Mouse (Mus musculus) cortical plate, adult 2 months (tissue): ENCODE measurements around the gene Kif17. TPM values are rescaled to one million over a fixed set of nuclear protein-coding genes. Genes with fewer than 3 reads are reported as not detected.

Experiments used
- H3K27ac ChIP-seq: fragments of 200-500 bp; 2 replicates; pipeline ENCODE4 v1.5.1; 2012; ENCODE audit warnings: low read length, control low read depth, inconsistent platforms; ENCODE audit not compliant: insufficient read depth
- H3K4me1 ChIP-seq: fragments of 200-500 bp; 2 replicates; pipeline ENCODE4 v1.6.1; 2011; ENCODE audit warnings: low read length; ENCODE audit not compliant: control insufficient read depth, insufficient read depth
- H3K4me3 ChIP-seq: fragments of 200-500 bp; 2 replicates; pipeline ENCODE4 v1.5.1; 2011; ENCODE audit warnings: mild to moderate bottlenecking, low read length, control low read depth; ENCODE audit not compliant: insufficient read depth
- CTCF ChIP-seq: fragments of 200-500 bp; IDR thresholded peaks from 2 replicates; pipeline ENCODE4 v1.5.1; 2011; ENCODE audit warnings: mild to moderate bottlenecking, control low read depth, low read length; ENCODE audit not compliant: insufficient read depth; ENCODE audit errors: extremely low read depth
- POLR2A ChIP-seq: fragments of 200-500 bp; IDR thresholded peaks from 2 replicates; pipeline ENCODE4 v1.6.1; 2011; ENCODE audit warnings: mild to moderate bottlenecking, low read length, control low read depth; ENCODE audit not compliant: insufficient read depth; ENCODE audit errors: extremely low read depth
- polyA plus RNA-seq: library from polyadenylated mRNA; depleted of rRNA; stranded (reverse); fragments of >200 nt; gene quantifications from 2 replicates; pipeline ENCODE4 v1.2.3, GENCODE M21; 2012; rRNA removed

The Kif17 gene
- polyA plus RNA-seq, 1 experiment: 28.7 TPM

- H3K4me1 ChIP-seq: no peaks in the 10 kb centered on the region
- no peak overlapping the region for H3K27ac ChIP-seq
- H3K4me3 ChIP-seq: no peak overlapping the region
- TF ChIP-seq POLR2A (no peak), CTCF (no peak)
Measured at GRCm38 (mm10) chr4:138347280-138347679, 97.0 kb downstream of the Kif17 start.

- Histone ChIP-seq H3K27ac (no peak overlapping the region), H3K4me1 (no peaks in the 10 kb centered on the region), H3K4me3 (no peak overlapping the region)
- TF ChIP-seq POLR2A (no peak), CTCF (no peak)
Measured at GRCm38 (mm10) chr4:138348716-138349115, 98.5 kb downstream of the Kif17 start.

Other genes starting within 250 kb of the Kif17 start
- gene Hp1bp3, start 34.1 kb upstream of the Kif17 start, polyA plus RNA-seq: 156 and 165 TPM in 2 replicates
- 89.7 and 93.2 TPM in 2 replicates for gene Sh2d5, start within 50 bp of the Kif17 start, polyA plus RNA-seq
- gene Ddost, start 54.3 kb downstream of the Kif17 start, polyA plus RNA-seq: 96.7 and 99.4 TPM in 2 replicates
- 411 and 422 TPM in 2 replicates for gene Pink1, start 75.9 kb downstream of the Kif17 start, polyA plus RNA-seq
- gene Cda, start 117.6 kb downstream of the Kif17 start, polyA plus RNA-seq: 2.9 and 3.7 TPM in 2 replicates
- gene Fam43b, start 146.1 kb downstream of the Kif17 start, polyA plus RNA-seq: 19.1 and 19.2 TPM in 2 replicates
- gene Mul1, start 184.2 kb downstream of the Kif17 start, polyA plus RNA-seq: 28.2 and 30.6 TPM in 2 replicates
- gene Camk2n1, start 203.9 kb downstream of the Kif17 start, polyA plus RNA-seq: 995 and 1,039 TPM in 2 replicates